Mouse (Mus musculus) MEL (cell line): ENCODE results near the gene Thap8.

Experiments used
- CTCF ChIP-seq, 3 experiments: IDR thresholded peaks in 2 of 3; conservative IDR thresholded peaks in 1 of 3; 2 replicates each; pipeline ENCODE4 v1.5.1; 2011 to 2012; ENCODE audit warnings: low read length in 3 of 3, low read depth in 2 of 3, mild to moderate bottlenecking in 2 of 3, improper control_type of control experiment in 1 of 3, inconsistent platforms in 1 of 3, mixed read lengths in 1 of 3, moderate library complexity in 1 of 3; ENCODE audit not compliant: control insufficient read depth in 1 of 3, insufficient read depth in 1 of 3, poor library complexity in 1 of 3, severe bottlenecking in 1 of 3
- JUND ChIP-seq: IDR thresholded peaks from 2 replicates; pipeline ENCODE4 v1.6.1; 2011; ENCODE audit warnings: low read depth, mild to moderate bottlenecking, improper control_type of control experiment, low read length
- POLR2A ChIP-seq, 2 experiments: IDR thresholded peaks; 2 replicates each; pipeline ENCODE4 v1.6.1; 2011 to 2012; ENCODE audit warnings: low read length in 2 of 2, mild to moderate bottlenecking in 2 of 2, control low read depth in 1 of 2, improper control_type of control experiment in 1 of 2, low read depth in 1 of 2, moderate library complexity in 1 of 2; ENCODE audit not compliant: control insufficient read depth in 1 of 2, insufficient read depth in 1 of 2, poor library complexity in 1 of 2
- ZKSCAN1 ChIP-seq: IDR thresholded peaks from 2 replicates; pipeline ENCODE4 v1.6.1; 2012; ENCODE audit warnings: low read depth, mild to moderate bottlenecking, inconsistent platforms, low read length, improper control_type of control experiment, moderate library complexity

DNA sequence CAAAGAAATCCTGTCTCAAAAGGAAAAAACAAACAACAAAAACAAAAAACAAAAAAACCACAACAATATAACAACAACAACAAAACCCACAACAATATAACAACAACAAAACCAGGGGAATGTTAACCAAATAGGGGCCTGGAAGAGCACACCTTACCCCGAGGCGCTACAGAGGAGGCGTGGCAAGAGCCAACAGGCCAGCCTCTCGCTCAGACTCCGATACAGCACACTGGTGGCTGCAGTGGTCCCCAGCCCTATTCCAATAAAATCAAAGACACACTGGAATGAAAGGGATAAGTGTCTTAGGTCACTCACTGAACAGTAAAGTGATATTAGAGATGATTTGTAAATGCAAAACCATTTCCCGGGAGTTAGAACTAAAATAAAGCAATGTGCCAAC, 358 bp upstream of the Thap8 start:
- no peak for TF ChIP-seq ZKSCAN1
- TF ChIP-seq CTCF (IDR thresholded peaks at IDR 0.05 in 2 of 3, conservative IDR thresholded peaks at IDR 0.05 in 1 of 3; ENCODE audit: control insufficient read depth in 1 of 3, insufficient read depth in 1 of 3, low read depth in 2 of 3, low read length in 3 of 3, poor library complexity in 1 of 3, severe bottlenecking in 1 of 3): no peak
- no peak for TF ChIP-seq POLR2A (IDR thresholded peaks at IDR 0.05; ENCODE audit: control insufficient read depth in 1 of 2, insufficient read depth in 1 of 2, low read depth in 1 of 2, low read length in 2 of 2, poor library complexity in 1 of 2)
- TF ChIP-seq JUND: no peak
